Mouse (Mus musculus) limb, embryonic 15.5 days (tissue): ENCODE results near the gene Ago1. TPM values are rescaled to one million over a fixed set of nuclear protein-coding genes. Genes with fewer than 3 reads are reported as not detected.

Experiments used
- ATAC-seq: fragments of 200-750 bp; cut with Nextera tagmentation; 2 replicates; pipeline ENCODE4 v1.8.0; 2017; ENCODE audit warnings: low read depth, moderate TSS enrichment; ENCODE audit not compliant: insufficient number of reproducible peaks, low FRiP score, low TSS enrichment
- H3K27ac ChIP-seq: fragments of 300-500 bp; sonication (generic); 2 replicates; pipeline ENCODE4 v1.5.1; 2015; ENCODE audit warnings: moderate library complexity, mild to moderate bottlenecking, inconsistent platforms
- H3K27me3 ChIP-seq: fragments of 300-500 bp; sonication (generic); 2 replicates; pipeline ENCODE4 v1.6.1; 2015; ENCODE audit warnings: inconsistent platforms
- H3K36me3 ChIP-seq: fragments of 300-500 bp; sonication (generic); 2 replicates; pipeline ENCODE4 v1.6.1; 2015; ENCODE audit warnings: inconsistent platforms
- H3K4me1 ChIP-seq: fragments of 300-500 bp; sonication (generic); 2 replicates; pipeline ENCODE4 v1.6.1; 2015; ENCODE audit warnings: inconsistent platforms
- H3K4me2 ChIP-seq: fragments of 300-500 bp; sonication (generic); 2 replicates; pipeline ENCODE4 v1.6.1; 2015; ENCODE audit warnings: mild to moderate bottlenecking, inconsistent platforms
- H3K4me3 ChIP-seq: fragments of 300-500 bp; sonication (generic); 2 replicates; pipeline ENCODE4 v1.5.1; 2015; ENCODE audit warnings: mild to moderate bottlenecking, inconsistent platforms
- H3K9ac ChIP-seq: fragments of 300-500 bp; sonication (generic); 2 replicates; pipeline ENCODE4 v1.6.1; 2015; ENCODE audit warnings: inconsistent platforms
- H3K9me3 ChIP-seq: fragments of 300-500 bp; sonication (generic); 2 replicates; pipeline ENCODE4 v1.6.1; 2016; ENCODE audit warnings: inconsistent platforms
- WGBS: fragments of 180-500 bp; shearing (Covaris S2); methylation state at CpG from one replicate; pipeline ENCODE4 v1.1.7; 2015; 5-methylcytosine and 5-hydroxymethylcytosine counted together
- polyA plus RNA-seq: library from polyadenylated mRNA; unstranded; fragments of >200 nt; fragmentation: Nextera tagmentation; extraction: Ambion mirVana; gene quantifications from 2 replicates; pipeline ENCODE4 v1.2.1, GENCODE M21; 2015

The Ago1 gene
- polyA plus RNA-seq, 1 experiment from 2014 or later, result 4.0 TPM

GRCm38 (mm10) chr4:126467721-126468284, 580 bp downstream of the Ago1 start:
- H3K4me2 ChIP-seq, result peak overlapping the region; percentile 84
- peak overlapping the region; percentile 90 for H3K9ac ChIP-seq
- H3K4me1 ChIP-seq, result peaks cover 29% of the 10 kb centered on the region
- no peaks in the 10 kb centered on the region for H3K9me3 ChIP-seq
- no peaks in the 10 kb centered on the region for H3K36me3 ChIP-seq
- no peaks in the 10 kb centered on the region for H3K27me3 ChIP-seq
- peak overlapping the region; percentile 89 for H3K4me3 ChIP-seq
- peak overlapping the region; percentile 82 for H3K27ac ChIP-seq
- WGBS, result under 1% methylated on average over 23 of the region's 25 CpGs
- peak; percentile 30; the same call in 1 of the 2 replicates for ATAC-seq

GRCm38 (mm10) chr4:126466251-126466750, 2.1 kb downstream of the Ago1 start:
- H3K4me2 ChIP-seq, result no peak overlapping the region
- no peak overlapping the region for H3K27ac ChIP-seq
- no peak overlapping the region for H3K9ac ChIP-seq
- no peaks in the 10 kb centered on the region for H3K36me3 ChIP-seq
- ATAC-seq, result no peak
- H3K4me1 ChIP-seq, result peaks cover 29% of the 10 kb centered on the region
- H3K27me3 ChIP-seq, result no peaks in the 10 kb centered on the region
- no peaks in the 10 kb centered on the region for H3K9me3 ChIP-seq
- H3K4me3 ChIP-seq, result no peak overlapping the region
- 39% methylated on average over 8 of the region's 8 CpGs for WGBS

- Histone ChIP-seq H3K27ac (no peak overlapping the region), H3K4me2 (no peak overlapping the region), H3K9ac (no peak overlapping the region), H3K36me3 (no peaks in the 10 kb centered on the region; the same call in 1 of the 2 replicates), H3K4me1 (peaks cover 29% of the 10 kb centered on the region), H3K27me3 (no peaks in the 10 kb centered on the region), H3K4me3 (no peak overlapping the region), H3K9me3 (no peaks in the 10 kb centered on the region)
- no peak for ATAC-seq
- WGBS, result 20% methylated on average over 8 of the region's 8 CpGs
These were observed 2.5 kb downstream of the Ago1 start for GRCm38 (mm10) chr4:126465843-126466242.

GRCm38 (mm10) chr4:126464892-126465235, 3.5 kb downstream of the Ago1 start:
- Histone ChIP-seq H3K9ac (no peak overlapping the region), H3K4me3 (no peak overlapping the region), H3K9me3 (no peaks in the 10 kb centered on the region), H3K36me3 (peaks cover 8% of the 10 kb centered on the region), H3K27me3 (no peaks in the 10 kb centered on the region), H3K4me2 (no peak overlapping the region), H3K27ac (no peak overlapping the region), H3K4me1 (peaks cover 29% of the 10 kb centered on the region)
- ATAC-seq, result no peak
- WGBS, result 31% methylated on average over 2 of the region's 2 CpGs

- 40% methylated on average over 4 of the region's 4 CpGs for WGBS
- Histone ChIP-seq H3K9me3 (no peaks in the 10 kb centered on the region), H3K4me2 (no peak overlapping the region), H3K9ac (no peak overlapping the region), H3K27me3 (no peaks in the 10 kb centered on the region), H3K27ac (no peak overlapping the region), H3K36me3 (peaks cover 13% of the 10 kb centered on the region), H3K4me1 (peaks cover 29% of the 10 kb centered on the region), H3K4me3 (no peak overlapping the region)
- no peak for ATAC-seq
These were observed 4.0 kb downstream of the Ago1 start for GRCm38 (mm10) chr4:126464189-126464891.

- WGBS, result 90% methylated on average over 7 of the region's 7 CpGs
- Histone ChIP-seq H3K36me3 (peaks cover 83% of the 10 kb centered on the region), H3K27me3 (no peaks in the 10 kb centered on the region), H3K27ac (no peak overlapping the region), H3K4me3 (no peak overlapping the region), H3K9ac (no peak overlapping the region), H3K4me1 (no peaks in the 10 kb centered on the region), H3K9me3 (no peaks in the 10 kb centered on the region), H3K4me2 (no peak overlapping the region)
- ATAC-seq, result no peak
These were observed 12.9 kb downstream of the Ago1 start for GRCm38 (mm10) chr4:126455441-126455840.

GRCm38 (mm10) chr4:126454547-126455254, 13.7 kb downstream of the Ago1 start:
- no peaks in the 10 kb centered on the region for H3K27me3 ChIP-seq
- 96% methylated on average over 5 of the region's 5 CpGs for WGBS
- peaks cover 82% of the 10 kb centered on the region for H3K36me3 ChIP-seq
- H3K27ac ChIP-seq, result no peak overlapping the region
- ATAC-seq, result no peak
- H3K9me3 ChIP-seq, result no peaks in the 10 kb centered on the region
- no peak overlapping the region for H3K4me2 ChIP-seq
- H3K4me3 ChIP-seq, result no peak overlapping the region
- no peaks in the 10 kb centered on the region for H3K4me1 ChIP-seq
- H3K9ac ChIP-seq, result no peak overlapping the region

- Histone ChIP-seq H3K4me3 (no peak overlapping the region), H3K4me2 (no peak overlapping the region), H3K4me1 (no peaks in the 10 kb centered on the region), H3K36me3 (peaks cover 74% of the 10 kb centered on the region), H3K27me3 (no peaks in the 10 kb centered on the region), H3K9me3 (no peaks in the 10 kb centered on the region), H3K9ac (no peak overlapping the region), H3K27ac (no peak overlapping the region)
- WGBS, result 98% methylated on average over 1 of the region's 1 CpGs
- no peak for ATAC-seq
These were observed 18.1 kb downstream of the Ago1 start for GRCm38 (mm10) chr4:126450268-126450667.

GRCm38 (mm10) chr4:126447126-126447525, 21.3 kb downstream of the Ago1 start:
- H3K36me3 ChIP-seq, result peaks cover 57% of the 10 kb centered on the region
- WGBS, result 80% methylated on average over 7 of the region's 7 CpGs
- H3K27me3 ChIP-seq, result no peaks in the 10 kb centered on the region
- no peak overlapping the region for H3K4me3 ChIP-seq
- H3K4me2 ChIP-seq, result no peak overlapping the region
- no peak for ATAC-seq
- H3K4me1 ChIP-seq, result no peaks in the 10 kb centered on the region
- H3K9ac ChIP-seq, result no peak overlapping the region
- no peaks in the 10 kb centered on the region for H3K9me3 ChIP-seq
- H3K27ac ChIP-seq, result no peak overlapping the region

GRCm38 (mm10) chr4:126444528-126444927, 23.9 kb downstream of the Ago1 start:
- Histone ChIP-seq H3K4me2 (no peak overlapping the region), H3K4me3 (no peak overlapping the region), H3K27me3 (no peaks in the 10 kb centered on the region), H3K4me1 (no peaks in the 10 kb centered on the region), H3K27ac (no peak overlapping the region), H3K9me3 (no peaks in the 10 kb centered on the region), H3K36me3 (peaks cover 63% of the 10 kb centered on the region), H3K9ac (no peak overlapping the region)
- 90% methylated on average over 3 of the region's 3 CpGs for WGBS
- ATAC-seq, result no peak

- Histone ChIP-seq H3K27me3 (no peaks in the 10 kb centered on the region), H3K4me2 (no peak overlapping the region), H3K9ac (no peak overlapping the region), H3K9me3 (no peaks in the 10 kb centered on the region), H3K4me3 (no peak overlapping the region), H3K36me3 (peaks cover 53% of the 10 kb centered on the region), H3K4me1 (no peaks in the 10 kb centered on the region), H3K27ac (no peak overlapping the region)
- 80% methylated on average over 5 of the region's 5 CpGs for WGBS
- no peak for ATAC-seq
These were observed 30.1 kb downstream of the Ago1 start for GRCm38 (mm10) chr4:126438261-126438660.

GRCm38 (mm10) chr4:126436268-126436667, 32.1 kb downstream of the Ago1 start:
- H3K27ac ChIP-seq, result no peak overlapping the region
- H3K9ac ChIP-seq, result no peak overlapping the region
- no peaks in the 10 kb centered on the region for H3K27me3 ChIP-seq
- H3K4me2 ChIP-seq, result no peak overlapping the region
- H3K4me3 ChIP-seq, result no peak overlapping the region
- WGBS, result 34% methylated on average over 2 of the region's 2 CpGs
- H3K9me3 ChIP-seq, result no peaks in the 10 kb centered on the region
- H3K4me1 ChIP-seq, result no peaks in the 10 kb centered on the region
- no peak for ATAC-seq
- H3K36me3 ChIP-seq, result peaks cover 36% of the 10 kb centered on the region
